Mouse (Mus musculus) liver, embryonic 16.5 days (tissue): ENCODE data around the gene Pappa2. TPM values are rescaled to one million over a fixed set of nuclear protein-coding genes. Genes with fewer than 3 reads are reported as not detected.

Experiments
- ATAC-seq: fragments of 200-750 bp; cut with Nextera tagmentation; 2 replicates; pipeline ENCODE4 v1.8.0; 2017; ENCODE audit warnings: low read depth, mild to moderate bottlenecking, moderate number of reproducible peaks, moderate library complexity
- H3K27ac ChIP-seq: fragments of 300-500 bp; sonication (generic); 2 replicates; pipeline ENCODE4 v1.5.1; 2014; ENCODE audit warnings: mild to moderate bottlenecking, low read length
- H3K27me3 ChIP-seq: fragments of 300-500 bp; sonication (generic); 2 replicates; pipeline ENCODE4 v1.6.1; 2014; ENCODE audit warnings: low read depth, low read length, mixed read lengths; ENCODE audit not compliant: control insufficient read depth, insufficient read depth
- H3K36me3 ChIP-seq: fragments of 300-500 bp; sonication (generic); 2 replicates; pipeline ENCODE4 v1.6.1; 2014; ENCODE audit warnings: mild to moderate bottlenecking; ENCODE audit not compliant: control insufficient read depth, insufficient read depth
- H3K4me1 ChIP-seq: fragments of 300-500 bp; sonication (generic); 2 replicates; pipeline ENCODE4 v1.6.1; 2014; ENCODE audit warnings: low read depth, low read length, mixed read lengths; ENCODE audit not compliant: control insufficient read depth
- H3K4me2 ChIP-seq: fragments of 300-500 bp; sonication (generic); 2 replicates; pipeline ENCODE4 v1.6.1; 2014; ENCODE audit warnings: low read depth, low read length, mixed read lengths
- H3K4me3 ChIP-seq: fragments of 300-500 bp; sonication (generic); 2 replicates; pipeline ENCODE4 v1.5.1; 2014; ENCODE audit warnings: low read depth, mild to moderate bottlenecking, low read length
- H3K9ac ChIP-seq: fragments of 300-500 bp; sonication (generic); 2 replicates; pipeline ENCODE4 v1.6.1; 2014; ENCODE audit warnings: low read depth, low read length
- H3K9me3 ChIP-seq: fragments of 300-500 bp; sonication (generic); replicated peaks from 2 replicates; pipeline ENCODE4 v1.6.1; 2016; ENCODE audit warnings: low read length; ENCODE audit not compliant: control insufficient read depth
- WGBS: fragments of 180-500 bp; shearing (Covaris S2); extraction: QIAGEN DNeasy Blood & Tissue Kit; methylation state at CpG from one replicate; pipeline ENCODE4 v1.1.7; 2014; ENCODE audit not compliant: insufficient replicate concordance; 5-methylcytosine and 5-hydroxymethylcytosine counted together
- polyA plus RNA-seq: library from polyadenylated mRNA; unstranded; fragments of >200 nt; fragmentation: Nextera tagmentation; extraction: Ambion mirVana; gene quantifications from 2 replicates; pipeline ENCODE4 v1.2.1, GENCODE M21; 2015

Pappa2 gene
- polyA plus RNA-seq: 0.02 TPM in 1 of 2 replicates, not detected in the other

- Histone ChIP-seq H3K9me3 (no peaks in the 10 kb centered on the region), H3K36me3 (no peaks in the 10 kb centered on the region), H3K27me3 (no peaks in the 10 kb centered on the region), H3K4me2 (no peak within 1 kb of the TSS), H3K27ac (no peak within 1 kb of the TSS), H3K4me3 (no peak within 1 kb of the TSS), H3K4me1 (no peaks in the 10 kb centered on the region), H3K9ac (no peak within 1 kb of the TSS)
- 32% methylated on average over 1 of the region's 1 CpGs for WGBS
- ATAC-seq: no peak
Observed at GRCm38 (mm10) chr1:158980390-158980789, at the start of gene Pappa2. Pappa2 (minus strand) TSS chr1:158980490.

GRCm38 (mm10) chr1:159029106-159029505 is 48.8 kb upstream of the Pappa2 start:
- ATAC-seq: no peak
- Histone ChIP-seq H3K36me3 (no peaks in the 10 kb centered on the region), H3K4me1 (no peaks in the 10 kb centered on the region), H3K27ac (no peak overlapping the region), H3K27me3 (no peaks in the 10 kb centered on the region), H3K9me3 (no peaks in the 10 kb centered on the region), H3K4me3 (no peak overlapping the region), H3K9ac (no peak overlapping the region), H3K4me2 (no peak overlapping the region)
- 64% methylated on average over 2 of the region's 2 CpGs for WGBS

- H3K9me3 ChIP-seq: no peaks in the 10 kb centered on the region
- H3K27ac ChIP-seq: no peak overlapping the region
- 66% methylated on average over 5 of the region's 5 CpGs for WGBS
- no peak for ATAC-seq
- no peak overlapping the region for H3K9ac ChIP-seq
- no peak overlapping the region for H3K4me2 ChIP-seq
- H3K27me3 ChIP-seq: no peaks in the 10 kb centered on the region
- H3K36me3 ChIP-seq: no peaks in the 10 kb centered on the region
- no peaks in the 10 kb centered on the region for H3K4me1 ChIP-seq
- no peak overlapping the region for H3K4me3 ChIP-seq
Observed at GRCm38 (mm10) chr1:159014940-159015660, 34.8 kb upstream of the Pappa2 start.

DNA sequence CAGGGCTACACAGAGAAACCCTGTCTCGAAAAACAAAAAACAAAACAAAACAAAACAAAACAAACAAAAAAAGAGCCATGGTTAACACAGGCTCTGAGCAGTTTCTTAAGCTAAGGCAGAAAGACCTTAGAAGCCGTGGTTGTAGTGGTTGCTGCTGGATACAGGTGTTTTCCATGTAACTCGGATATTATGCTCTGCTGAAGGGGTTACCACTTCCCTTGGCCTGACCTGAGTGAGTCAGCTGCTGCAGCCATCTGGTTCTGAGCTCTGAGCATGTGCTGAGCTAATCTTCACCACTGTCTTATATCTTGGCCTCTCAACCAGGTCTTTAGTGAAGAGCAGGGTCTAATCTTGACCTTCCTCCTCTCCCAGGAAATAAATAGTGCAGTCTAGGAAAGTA is 6.8 kb upstream of the Pappa2 start:
- WGBS: 39% methylated on average over 3 of the region's 3 CpGs
- Histone ChIP-seq H3K4me1 (no peaks in the 10 kb centered on the region), H3K9ac (no peak overlapping the region), H3K4me3 (no peak overlapping the region), H3K27me3 (no peaks in the 10 kb centered on the region), H3K27ac (no peak overlapping the region), H3K9me3 (no peaks in the 10 kb centered on the region), H3K36me3 (no peaks in the 10 kb centered on the region), H3K4me2 (no peak overlapping the region)
- no peak for ATAC-seq

DNA sequence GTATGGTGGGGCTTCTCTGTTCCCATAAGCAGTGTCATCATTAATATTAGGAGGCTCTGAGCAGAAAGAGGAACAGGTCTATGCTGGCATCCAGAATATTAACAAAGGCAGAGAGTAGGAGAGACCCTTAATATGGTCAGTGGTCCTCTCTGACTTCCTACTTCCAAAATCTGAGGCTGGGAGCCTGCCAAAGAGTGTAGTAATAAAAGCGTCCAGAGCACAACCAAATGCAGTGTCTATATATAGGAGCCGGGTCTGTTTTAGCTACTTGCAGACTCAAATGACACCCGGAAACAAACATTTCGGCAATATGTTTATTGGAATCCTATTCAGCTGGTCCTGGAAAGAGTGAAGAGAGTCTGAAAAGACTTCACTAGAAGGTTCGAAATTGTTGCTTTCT is 17.9 kb downstream of the Pappa2 start:
- Histone ChIP-seq H3K9ac (no peak overlapping the region), H3K4me3 (no peak overlapping the region), H3K4me1 (no peaks in the 10 kb centered on the region), H3K36me3 (no peaks in the 10 kb centered on the region), H3K27ac (no peak overlapping the region), H3K4me2 (no peak overlapping the region), H3K27me3 (no peaks in the 10 kb centered on the region), H3K9me3 (no peaks in the 10 kb centered on the region)
- WGBS: 45% methylated on average over 5 of the region's 5 CpGs
- ATAC-seq: no peak

GRCm38 (mm10) chr1:158960984-158961383 is 19.3 kb downstream of the Pappa2 start:
- H3K9ac ChIP-seq: no peak overlapping the region
- H3K4me3 ChIP-seq: no peak overlapping the region
- WGBS: 32% methylated on average over 4 of the region's 4 CpGs
- ATAC-seq: no peak
- no peaks in the 10 kb centered on the region for H3K36me3 ChIP-seq
- no peaks in the 10 kb centered on the region for H3K9me3 ChIP-seq
- H3K4me2 ChIP-seq: no peak overlapping the region
- H3K27ac ChIP-seq: no peak overlapping the region
- H3K4me1 ChIP-seq: no peaks in the 10 kb centered on the region
- H3K27me3 ChIP-seq: no peaks in the 10 kb centered on the region

- Histone ChIP-seq H3K27me3 (no peaks in the 10 kb centered on the region), H3K4me1 (no peaks in the 10 kb centered on the region), H3K27ac (no peak overlapping the region), H3K4me2 (no peak overlapping the region), H3K9ac (no peak overlapping the region), H3K36me3 (no peaks in the 10 kb centered on the region), H3K4me3 (no peak overlapping the region), H3K9me3 (no peaks in the 10 kb centered on the region)
- no peak for ATAC-seq
- WGBS: 28% methylated on average over 8 of the region's 8 CpGs
Observed at GRCm38 (mm10) chr1:158960549-158960948, 19.7 kb downstream of the Pappa2 start.

DNA sequence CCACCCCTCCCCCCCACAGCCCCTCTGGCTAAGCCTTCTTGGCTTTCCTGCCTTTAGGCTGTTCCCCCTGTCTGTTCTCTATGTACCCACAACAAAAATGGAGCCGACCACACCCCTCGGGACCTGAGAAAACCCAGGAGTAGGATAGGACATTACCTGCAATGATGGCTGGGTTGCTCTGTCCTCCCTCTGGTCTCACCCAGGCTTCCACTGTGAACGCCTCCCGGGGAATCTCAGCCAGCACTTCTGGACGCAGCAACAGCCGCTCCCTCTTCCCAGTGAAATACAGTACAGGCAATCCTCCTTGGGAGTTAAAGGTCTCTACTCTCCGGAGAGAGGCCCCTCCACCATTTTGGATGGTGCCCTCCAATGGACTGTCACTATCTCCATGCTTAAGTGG is 23.9 kb downstream of the Pappa2 start:
- ATAC-seq: no peak
- Histone ChIP-seq H3K4me2 (no peak overlapping the region), H3K9ac (no peak overlapping the region), H3K4me3 (no peak overlapping the region), H3K36me3 (no peaks in the 10 kb centered on the region), H3K27ac (no peak overlapping the region), H3K27me3 (no peaks in the 10 kb centered on the region), H3K4me1 (no peaks in the 10 kb centered on the region), H3K9me3 (no peaks in the 10 kb centered on the region)
- WGBS: 61% methylated on average over 7 of the region's 7 CpGs

DNA sequence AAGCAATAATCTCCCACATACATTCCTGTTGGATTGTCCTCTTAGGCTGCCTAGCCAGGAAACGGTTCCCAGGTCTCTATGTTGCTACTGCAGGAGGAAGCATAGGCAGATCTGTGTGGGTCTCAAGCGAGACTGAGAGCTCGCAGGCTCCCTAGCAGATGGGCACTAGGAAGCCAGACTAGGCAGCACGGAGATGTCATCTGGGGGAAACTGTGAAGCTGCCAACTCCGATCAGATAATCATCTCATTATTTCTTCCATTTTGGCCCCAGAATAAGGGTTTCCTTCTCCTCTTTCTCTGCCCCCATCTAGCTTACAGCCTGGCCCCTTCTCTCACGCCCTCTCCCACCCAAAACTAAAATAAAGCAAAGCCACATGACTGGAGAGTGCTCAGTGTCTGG is 25.5 kb downstream of the Pappa2 start:
- Histone ChIP-seq H3K27ac (no peak overlapping the region), H3K4me2 (no peak overlapping the region), H3K9ac (no peak overlapping the region), H3K4me1 (no peaks in the 10 kb centered on the region), H3K36me3 (no peaks in the 10 kb centered on the region), H3K27me3 (no peaks in the 10 kb centered on the region), H3K9me3 (no peaks in the 10 kb centered on the region), H3K4me3 (no peak overlapping the region)
- WGBS: 40% methylated on average over 6 of the region's 6 CpGs
- ATAC-seq: no peak
